Mouse (Mus musculus): ENCODE results near the gene Slc2a2. TPM values are rescaled to one million over a fixed set of nuclear protein-coding genes. Genes with fewer than 3 reads are reported as not detected.

Gene Slc2a2
- polyA plus RNA-seq, 1 experiment from 2014 or later = 106 TPM

GRCm38 (mm10) chr3:28705522-28706137, 7.9 kb downstream of the Slc2a2 start:
- no peak overlapping the region for H3K9ac ChIP-seq (ENCODE audit: low read depth, low read length)
- H3K4me1 ChIP-seq (replicated peaks; ENCODE audit: control insufficient read depth, insufficient read depth, low read length) = no peaks in the 10 kb centered on the region
- no peaks in the 10 kb centered on the region for H3K36me3 ChIP-seq (ENCODE audit: control insufficient read depth, insufficient read depth)
- 22% methylated on average over 10 of the region's 10 CpGs for WGBS
- H3K9me3 ChIP-seq (ENCODE audit: control insufficient read depth) = no peaks in the 10 kb centered on the region
- H3K27ac ChIP-seq (ENCODE audit: low read depth, low read length) = peak overlapping the region; percentile 69
- ATAC-seq = peak; percentile 94
- no peak overlapping the region for H3K4me3 ChIP-seq (ENCODE audit: low read depth, low read length)
- H3K4me2 ChIP-seq (replicated peaks; ENCODE audit: low read depth) = peak overlapping the region; percentile 21
- TF ChIP-seq CTCF (IDR thresholded peaks at IDR 0.05; ENCODE audit: low read depth) = no peak
- no peaks in the 10 kb centered on the region for H3K27me3 ChIP-seq (replicated peaks; ENCODE audit: control insufficient read depth, insufficient read depth, low read length)

DNA sequence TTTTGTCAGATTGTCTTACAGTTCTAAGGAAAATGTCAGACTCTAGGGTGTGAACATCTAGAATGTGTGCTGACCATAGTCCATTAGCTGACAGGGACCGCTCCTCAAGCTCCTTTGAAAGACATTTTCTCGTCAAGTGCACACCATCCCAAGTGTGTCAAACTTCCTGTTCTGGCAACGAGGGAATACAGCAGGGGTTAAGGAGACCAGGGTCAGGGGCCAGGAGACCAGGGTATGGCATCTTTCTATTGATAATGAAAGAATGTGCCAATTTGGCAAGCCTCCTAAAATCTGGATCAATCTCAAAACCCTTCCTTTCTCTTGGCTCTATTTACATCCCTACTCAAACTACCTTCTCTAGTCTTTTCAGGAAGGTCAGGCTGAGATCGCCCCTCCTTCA, 9.0 kb downstream of the Slc2a2 start:
- H3K27me3 ChIP-seq (replicated peaks; ENCODE audit: control insufficient read depth, insufficient read depth, low read length) = no peaks in the 10 kb centered on the region
- H3K4me1 ChIP-seq (replicated peaks; ENCODE audit: control insufficient read depth, insufficient read depth, low read length) = no peaks in the 10 kb centered on the region
- H3K4me3 ChIP-seq (ENCODE audit: low read depth, low read length) = no peak overlapping the region
- H3K4me2 ChIP-seq (replicated peaks; ENCODE audit: low read depth) = no peak overlapping the region
- no peaks in the 10 kb centered on the region for H3K36me3 ChIP-seq (ENCODE audit: control insufficient read depth, insufficient read depth)
- WGBS = 51% methylated on average over 4 of the region's 4 CpGs
- H3K9ac ChIP-seq (ENCODE audit: low read depth, low read length) = no peak overlapping the region
- no peak for TF ChIP-seq CTCF (IDR thresholded peaks at IDR 0.05; ENCODE audit: low read depth)
- ATAC-seq = no peak
- H3K9me3 ChIP-seq (ENCODE audit: control insufficient read depth) = no peaks in the 10 kb centered on the region
- no peak overlapping the region for H3K27ac ChIP-seq (ENCODE audit: low read depth, low read length)

- TF ChIP-seq CTCF (IDR thresholded peaks at IDR 0.05; ENCODE audit: low read depth) = peak; percentile 70
- no peak overlapping the region for H3K27ac ChIP-seq (ENCODE audit: low read depth, low read length)
- no peaks in the 10 kb centered on the region for H3K27me3 ChIP-seq (replicated peaks; ENCODE audit: control insufficient read depth, insufficient read depth, low read length)
- no peak overlapping the region for H3K9ac ChIP-seq (ENCODE audit: low read depth, low read length)
- no peaks in the 10 kb centered on the region for H3K36me3 ChIP-seq (ENCODE audit: control insufficient read depth, insufficient read depth)
- no peak overlapping the region for H3K4me2 ChIP-seq (replicated peaks; ENCODE audit: low read depth)
- H3K4me1 ChIP-seq (replicated peaks; ENCODE audit: control insufficient read depth, insufficient read depth, low read length) = no peaks in the 10 kb centered on the region
- H3K4me3 ChIP-seq (ENCODE audit: low read depth, low read length) = no peak overlapping the region
- no peak for ATAC-seq
- no peaks in the 10 kb centered on the region for H3K9me3 ChIP-seq (ENCODE audit: control insufficient read depth)
- WGBS = 74% methylated on average over 1 of the region's 1 CpGs
Measured at GRCm38 (mm10) chr3:28709740-28710139, 12.0 kb downstream of the Slc2a2 start.

- WGBS = 75% methylated on average over 7 of the region's 7 CpGs
- no peak for ATAC-seq
- no peak overlapping the region for H3K4me2 ChIP-seq (replicated peaks; ENCODE audit: low read depth)
- no peak overlapping the region for H3K27ac ChIP-seq (ENCODE audit: low read depth, low read length)
- H3K4me3 ChIP-seq (ENCODE audit: low read depth, low read length) = no peak overlapping the region
- no peaks in the 10 kb centered on the region for H3K27me3 ChIP-seq (replicated peaks; ENCODE audit: control insufficient read depth, insufficient read depth, low read length)
- no peak overlapping the region for H3K9ac ChIP-seq (ENCODE audit: low read depth, low read length)
- H3K4me1 ChIP-seq (replicated peaks; ENCODE audit: control insufficient read depth, insufficient read depth, low read length) = no peaks in the 10 kb centered on the region
- no peaks in the 10 kb centered on the region for H3K36me3 ChIP-seq (ENCODE audit: control insufficient read depth, insufficient read depth)
- TF ChIP-seq CTCF (IDR thresholded peaks at IDR 0.05; ENCODE audit: low read depth) = no peak
- H3K9me3 ChIP-seq (ENCODE audit: control insufficient read depth) = no peaks in the 10 kb centered on the region
Measured at GRCm38 (mm10) chr3:28713913-28714698, 16.4 kb downstream of the Slc2a2 start.

DNA sequence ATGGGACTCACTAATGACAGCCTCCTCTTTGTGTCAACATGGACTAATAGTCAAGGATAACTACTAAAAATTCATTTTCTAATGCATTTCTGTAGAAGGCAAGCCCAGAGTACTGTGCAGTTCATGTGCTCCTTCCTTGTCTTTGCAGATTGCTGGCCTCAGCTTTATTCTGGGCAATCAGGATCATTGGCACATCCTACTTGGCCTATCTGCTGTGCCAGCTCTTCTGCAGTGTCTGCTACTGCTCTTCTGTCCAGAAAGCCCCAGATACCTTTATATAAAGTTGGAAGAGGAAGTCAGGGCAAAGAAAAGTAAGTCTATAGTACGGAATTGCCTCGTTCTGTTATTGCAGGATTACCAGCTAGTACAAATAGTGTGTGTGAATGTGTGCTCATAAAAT, 20.8 kb downstream of the Slc2a2 start:
- Histone ChIP-seq H3K4me3 (ENCODE audit: low read depth, low read length) (no peak overlapping the region), H3K4me1 (replicated peaks; ENCODE audit: control insufficient read depth, insufficient read depth, low read length) (0 out of 2 replicates have a peak, but pooled peaks cover 3% of the 10 kb centered on the region), H3K9me3 (ENCODE audit: control insufficient read depth) (no peaks in the 10 kb centered on the region), H3K27me3 (replicated peaks; ENCODE audit: control insufficient read depth, insufficient read depth, low read length) (no peaks in the 10 kb centered on the region), H3K4me2 (replicated peaks; ENCODE audit: low read depth) (no peak overlapping the region), H3K36me3 (ENCODE audit: control insufficient read depth, insufficient read depth) (0 out of 2 replicates have a peak, but pooled peaks cover 5% of the 10 kb centered on the region), H3K27ac (ENCODE audit: low read depth, low read length) (no peak overlapping the region), H3K9ac (ENCODE audit: low read depth, low read length) (no peak overlapping the region)
- 53% methylated on average over 2 of the region's 2 CpGs for WGBS
- TF ChIP-seq CTCF (IDR thresholded peaks at IDR 0.05; ENCODE audit: low read depth) = no peak
- no peak for ATAC-seq

DNA sequence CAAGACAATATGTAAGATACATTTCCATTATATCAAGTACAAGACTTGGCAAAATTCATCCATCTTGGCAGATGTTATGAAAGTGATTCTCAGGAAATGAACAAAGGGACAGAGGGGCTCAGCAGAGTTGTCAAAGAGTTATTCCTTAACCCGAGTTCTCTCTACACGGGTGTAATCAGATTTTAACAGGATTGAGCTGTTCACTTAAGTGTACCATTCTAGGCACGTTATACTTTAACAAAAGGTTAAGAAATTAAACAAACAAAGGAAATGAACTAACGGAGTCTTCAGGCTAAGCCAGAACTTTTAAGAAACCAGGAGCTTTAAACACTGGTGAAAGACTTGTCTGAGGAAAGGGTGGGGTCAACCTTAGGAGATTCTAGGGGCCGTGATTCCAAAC, 23.5 kb downstream of the Slc2a2 start:
- Histone ChIP-seq H3K4me2 (replicated peaks; ENCODE audit: low read depth) (no peak overlapping the region), H3K4me1 (replicated peaks; ENCODE audit: control insufficient read depth, insufficient read depth, low read length) (0 out of 2 replicates have a peak, but pooled peaks cover 3% of the 10 kb centered on the region), H3K4me3 (ENCODE audit: low read depth, low read length) (no peak overlapping the region), H3K36me3 (ENCODE audit: control insufficient read depth, insufficient read depth) (0 out of 2 replicates have a peak, but pooled peaks cover 5% of the 10 kb centered on the region), H3K9ac (ENCODE audit: low read depth, low read length) (no peak overlapping the region), H3K27me3 (replicated peaks; ENCODE audit: control insufficient read depth, insufficient read depth, low read length) (no peaks in the 10 kb centered on the region), H3K9me3 (ENCODE audit: control insufficient read depth) (no peaks in the 10 kb centered on the region), H3K27ac (ENCODE audit: low read depth, low read length) (0 out of 2 replicates have a peak overlapping the region, but pooled peaks have one; percentile 60)
- no peak for TF ChIP-seq CTCF (IDR thresholded peaks at IDR 0.05; ENCODE audit: low read depth)
- WGBS = 32% methylated on average over 5 of the region's 5 CpGs
- no peak for ATAC-seq

Data from intestine, postnatal 0 days (tissue).